Mouse (Mus musculus) embryonic stem cell, embryonic (primary cell): Measurements from ENCODE around the gene Gm45808.

Experiments used
- CTCF ChIA-PET, 4 experiments: fragments of 300-600 bp in 2 of 4; fragments of 350-600 bp in 2 of 4; sonication (Branson Sonifier 250); formaldehyde crosslinking; loops; one replicate each; lab custom pipeline; 2022; ENCODE audit warnings: inconsistent platforms in 2 of 4; lab: Charles Lee
- POLR2A ChIA-PET, 4 experiments: fragments of 300-600 bp in 2 of 4; fragments of 350-600 bp in 2 of 4; sonication (Branson Sonifier 250); formaldehyde crosslinking; loops; one replicate each; lab custom pipeline; 2022; ENCODE audit warnings: antibody characterized with exemption in 4 of 4, inconsistent platforms in 1 of 4; lab: Charles Lee

Gm45808 gene

DNA sequence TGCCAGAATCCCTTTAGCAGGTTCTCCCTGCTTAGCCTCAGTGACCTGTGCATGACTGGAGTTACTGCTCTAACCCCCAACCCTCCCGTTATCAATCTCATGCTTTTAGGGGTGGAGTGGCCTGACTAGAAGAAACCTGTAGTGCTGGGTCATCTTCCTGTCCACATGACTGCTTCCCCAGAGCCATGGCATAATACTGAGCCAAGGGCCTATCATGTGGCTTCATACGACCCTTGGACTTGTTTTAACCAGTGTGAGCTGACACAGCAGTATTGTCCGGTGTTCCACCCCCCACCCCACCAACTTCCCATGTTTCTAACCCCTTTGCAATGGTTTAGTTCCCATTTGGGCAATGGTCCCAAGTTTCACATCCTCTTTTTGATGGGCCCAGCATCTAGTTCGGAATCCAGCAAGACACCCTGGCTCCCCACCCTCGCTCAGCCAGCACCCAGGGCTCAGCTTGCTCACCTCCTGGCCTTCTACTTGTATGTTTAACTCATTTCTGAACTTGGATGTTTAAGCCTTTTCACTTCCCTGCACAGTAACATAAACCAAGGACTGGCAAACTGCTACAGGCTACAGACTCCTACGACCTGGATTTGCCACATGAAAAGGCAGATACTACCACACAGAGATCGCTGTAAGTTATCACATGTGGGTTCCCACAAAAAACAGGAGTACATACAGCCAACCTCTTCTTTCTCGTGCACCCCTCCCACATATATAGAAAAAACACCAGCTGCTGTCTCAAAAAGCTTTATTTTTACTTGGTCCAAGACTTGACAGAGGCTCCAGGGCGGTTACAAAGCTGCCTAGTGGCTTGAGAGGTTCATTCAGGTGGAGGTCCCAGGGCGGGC is 29.2 kb downstream of the Gm45808 start:
- CTCF ChIA-PET, result interaction anchor here (0.5 to 1.5 kb wide), 13 partner anchors 8 to 261 kb away, joined by 3 to 10 read pairs (median 4); partner anchors contain the start of genes Gys1 (in 1 of the 4) and Sphk2 (in 1 of the 4)

GRCm38 (mm10) chr7:45456721-45457203 is 29.8 kb downstream of the Gm45808 start:
- CTCF ChIA-PET, result interaction anchor here (0.6 to 1.5 kb wide), 20 partner anchors 9 to 261 kb away, joined by 3 to 13 read pairs (median 4); partner anchors contain the start of genes Gys1 (in 2 of the 4), Ruvbl2 (in 2 of the 4) and Sphk2 (in 1 of the 4)
- POLR2A ChIA-PET, result interaction anchor here (0.5 to 4.7 kb wide), 139 partner anchors 8 to 1103 kb away, joined by 3 to 102 read pairs (median 4); partner anchors contain the start of genes Bax (in 3 of the 4), Gys1 (in 3 of the 4), Ntf5 (in 3 of the 4) and Ruvbl2 (in 3 of the 4)

More for the DNA sequence above, 29.2 kb downstream of the Gm45808 start:
- POLR2A ChIA-PET, result interaction anchor here (0.5 to 4.7 kb wide), 133 partner anchors 8 to 600 kb away, joined by 3 to 102 read pairs (median 5); partner anchors contain the start of genes Bax (in 3 of the 4), Fam83e (in 3 of the 4), Gys1 (in 3 of the 4) and Ruvbl2 (in 3 of the 4)

- CTCF ChIA-PET, result interaction anchor here (0.6 to 1.5 kb wide), 23 partner anchors 8 to 262 kb away, joined by 3 to 13 read pairs (median 4); partner anchors contain the start of genes Gys1 (in 2 of the 4), Ruvbl2 (in 2 of the 4) and Sphk2 (in 1 of the 4)
- POLR2A ChIA-PET, result interaction anchor here (0.5 to 4.7 kb wide), 142 partner anchors 7 to 1102 kb away, joined by 3 to 102 read pairs (median 4); partner anchors contain the start of genes Bax (in 3 of the 4), Gys1 (in 3 of the 4), Ntf5 (in 3 of the 4) and Ruvbl2 (in 3 of the 4)
These were observed 30.5 kb downstream of the Gm45808 start for GRCm38 (mm10) chr7:45455932-45456696.

DNA sequence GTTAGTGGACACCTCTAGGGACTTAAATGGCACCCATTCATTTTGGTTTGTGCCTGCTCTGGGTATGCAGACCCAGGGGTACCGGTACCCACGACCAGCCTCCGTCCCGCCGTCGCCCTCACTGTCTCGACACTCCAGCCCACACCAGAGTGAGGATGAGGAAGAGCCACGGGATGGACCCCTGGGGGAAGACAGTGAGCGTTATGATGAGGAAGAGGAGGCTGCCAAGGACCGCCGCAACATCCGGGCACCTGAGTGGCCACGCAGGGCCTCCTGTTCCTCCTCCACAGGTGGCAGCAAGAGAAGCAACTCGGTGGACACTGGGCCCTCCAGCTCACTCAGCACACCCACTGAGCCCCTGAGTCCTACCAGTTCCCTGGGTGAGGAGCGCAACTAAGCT is 31.6 kb downstream of the Gm45808 start:
- CTCF ChIA-PET, result interaction anchor here in 1 of 4 experiments (1.1 kb wide), 1 partner anchor 174 kb away, joined by 3 read pairs; no protein-coding TSS in a partner anchor
- POLR2A ChIA-PET, result interaction anchor here (0.5 to 4.6 kb wide), 23 partner anchors 10 to 134 kb away, joined by 3 to 63 read pairs (median 7); partner anchors contain the start of genes Bax (in 3 of the 4), Ruvbl2 (in 2 of the 4), Gys1 (in 1 of the 4) and Kcna7 (in 1 of the 4)

DNA sequence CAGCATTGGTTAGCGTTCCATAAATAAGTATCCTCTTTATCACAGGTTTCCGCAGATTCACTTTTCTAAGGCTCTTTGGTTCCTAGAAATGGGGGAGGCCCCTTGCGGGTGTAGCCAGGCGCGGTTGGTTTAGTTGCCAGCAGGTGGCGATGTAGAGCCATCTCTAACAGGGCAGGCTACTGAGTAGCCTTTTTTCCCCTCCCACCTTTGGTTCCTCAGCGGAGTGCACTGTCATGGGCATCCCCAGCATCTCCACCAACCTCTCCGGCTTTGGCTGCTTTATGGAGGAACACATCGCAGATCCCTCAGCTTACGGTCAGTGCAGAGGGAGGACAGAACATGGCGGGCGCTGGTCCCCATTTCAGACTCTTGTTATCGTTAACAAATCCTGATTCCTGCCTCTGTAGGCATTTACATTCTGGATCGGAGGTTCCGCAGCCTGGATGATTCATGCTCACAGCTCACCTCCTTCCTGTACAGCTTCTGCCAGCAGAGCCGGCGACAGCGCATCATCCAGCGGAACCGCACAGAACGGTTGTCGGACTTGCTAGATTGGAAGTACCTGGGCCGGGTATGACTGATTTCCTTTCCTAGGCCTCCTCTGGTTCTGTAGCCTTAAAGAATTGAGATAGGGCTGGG is 35.1 kb downstream of the Gm45808 start:
- ChIA-PET CTCF (interaction anchor here in 3 of 4 experiments (0.7 to 1.4 kb wide), 7 partner anchors 9 to 269 kb away, joined by 3 to 5 read pairs (median 3); partner anchors contain the start of genes Fam83e (in 1 of the 3) and Gys1 (in 1 of the 3)), POLR2A (interaction anchor here in 3 of 4 experiments (0.7 to 5.7 kb wide), 15 partner anchors 7 to 267 kb away, joined by 3 to 102 read pairs (median 4); partner anchors contain the start of genes Bax (in 2 of the 3), Ftl1 (in 2 of the 3), Kcna7 (in 1 of the 3) and Plekha4 (in 1 of the 3))

DNA sequence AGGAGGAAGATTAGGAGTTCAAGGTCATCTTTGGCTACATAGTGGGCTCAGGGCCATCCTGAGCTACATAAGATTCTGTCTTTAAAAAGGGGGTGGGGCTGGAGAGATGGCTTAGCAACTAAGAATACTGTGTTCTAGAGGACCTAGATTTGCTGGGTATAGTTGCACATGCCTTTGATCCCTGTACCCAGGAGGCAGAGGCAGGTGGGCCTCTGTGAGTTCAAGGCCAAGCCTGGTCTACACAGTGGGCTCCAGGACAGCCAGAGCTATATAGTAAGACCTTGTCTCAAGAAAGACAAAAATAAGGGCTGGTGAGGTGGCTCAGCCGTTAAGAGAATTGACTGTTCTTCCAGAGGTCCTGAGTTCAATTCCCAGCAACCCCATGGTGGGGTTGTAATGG is 36.6 kb downstream of the Gm45808 start:
- ChIA-PET CTCF (interaction anchor here in 3 of 4 experiments (0.6 to 3.9 kb wide), 13 partner anchors 11 to 233 kb away, joined by 3 to 44 read pairs (median 6); partner anchors contain the start of genes Gys1 (in 2 of the 3), Ruvbl2 (in 2 of the 3), Bax (in 1 of the 3) and Kcna7 (in 1 of the 3)), POLR2A (interaction anchor here (0.5 to 5.7 kb wide), 27 partner anchors 8 to 248 kb away, joined by 3 to 102 read pairs (median 5); partner anchors contain the start of genes Ftl1 (in 4 of the 4), Bax (in 2 of the 4), Gys1 (in 2 of the 4) and Ruvbl2 (in 2 of the 4))

- ChIA-PET POLR2A (interaction anchor here (0.5 to 5.7 kb wide), 84 partner anchors 7 to 1627 kb away, joined by 3 to 102 read pairs (median 4); partner anchors contain the start of genes Ftl1 (in 4 of the 4), Bax (in 3 of the 4), Gys1 (in 3 of the 4) and Kcna7 (in 3 of the 4)), CTCF (interaction anchor here (0.6 to 3.9 kb wide), 71 partner anchors 9 to 353 kb away, joined by 3 to 44 read pairs (median 4); partner anchors contain the start of genes Gys1 (in 4 of the 4), Kcna7 (in 4 of the 4), Ruvbl2 (in 4 of the 4) and Ntf5 (in 2 of the 4))
These were observed 39.2 kb downstream of the Gm45808 start for GRCm38 (mm10) chr7:45447325-45447990.

DNA sequence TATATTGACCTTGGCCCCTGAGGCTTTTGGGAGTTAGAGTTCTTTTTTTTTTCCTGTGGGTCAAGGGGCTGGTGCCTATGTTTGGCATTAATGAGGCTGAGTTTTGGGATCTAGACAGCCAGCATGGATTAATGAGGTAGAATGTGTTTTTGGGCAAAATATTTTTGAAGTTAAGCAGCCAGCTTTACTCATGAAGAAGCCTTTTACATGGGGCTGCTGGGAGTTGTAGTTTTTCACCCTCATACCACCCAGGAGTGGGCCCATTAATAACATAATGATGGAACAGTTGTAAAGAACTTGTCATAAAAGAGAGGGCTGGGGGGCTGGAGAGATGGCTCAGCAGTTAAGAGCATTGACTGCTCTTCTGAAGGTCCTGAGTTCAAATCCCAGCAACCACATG is 40.0 kb downstream of the Gm45808 start:
- POLR2A ChIA-PET, result interaction anchor here (0.5 to 5.7 kb wide), 16 partner anchors 10 to 273 kb away, joined by 3 to 102 read pairs (median 20); partner anchors contain the start of genes Bax (in 3 of the 4), Ftl1 (in 2 of the 4), Gys1 (in 2 of the 4) and Ruvbl2 (in 2 of the 4)
- CTCF ChIA-PET, result interaction anchor here (0.6 to 3.9 kb wide), 22 partner anchors 9 to 181 kb away, joined by 3 to 44 read pairs (median 6); partner anchors contain the start of genes Kcna7 (in 3 of the 4), Ruvbl2 (in 3 of the 4), Gys1 (in 2 of the 4) and Bax (in 1 of the 4)

GRCm38 (mm10) chr7:45443526-45444420 is 42.8 kb downstream of the Gm45808 start:
- ChIA-PET CTCF (interaction anchor here in 3 of 4 experiments (0.5 to 2.2 kb wide), 3 partner anchors 9 to 143 kb away, joined by 3 to 12 read pairs (median 4); partner anchors contain the start of gene Gys1 (in 2 of the 3)), POLR2A (interaction anchor here in 3 of 4 experiments (0.6 to 3.4 kb wide), 14 partner anchors 9 to 228 kb away, joined by 3 to 18 read pairs (median 4); partner anchors contain the start of genes Ftl1 (in 3 of the 3), Gys1 (in 2 of the 3), Kcna7 (in 1 of the 3) and Tead2 (in 1 of the 3))

DNA sequence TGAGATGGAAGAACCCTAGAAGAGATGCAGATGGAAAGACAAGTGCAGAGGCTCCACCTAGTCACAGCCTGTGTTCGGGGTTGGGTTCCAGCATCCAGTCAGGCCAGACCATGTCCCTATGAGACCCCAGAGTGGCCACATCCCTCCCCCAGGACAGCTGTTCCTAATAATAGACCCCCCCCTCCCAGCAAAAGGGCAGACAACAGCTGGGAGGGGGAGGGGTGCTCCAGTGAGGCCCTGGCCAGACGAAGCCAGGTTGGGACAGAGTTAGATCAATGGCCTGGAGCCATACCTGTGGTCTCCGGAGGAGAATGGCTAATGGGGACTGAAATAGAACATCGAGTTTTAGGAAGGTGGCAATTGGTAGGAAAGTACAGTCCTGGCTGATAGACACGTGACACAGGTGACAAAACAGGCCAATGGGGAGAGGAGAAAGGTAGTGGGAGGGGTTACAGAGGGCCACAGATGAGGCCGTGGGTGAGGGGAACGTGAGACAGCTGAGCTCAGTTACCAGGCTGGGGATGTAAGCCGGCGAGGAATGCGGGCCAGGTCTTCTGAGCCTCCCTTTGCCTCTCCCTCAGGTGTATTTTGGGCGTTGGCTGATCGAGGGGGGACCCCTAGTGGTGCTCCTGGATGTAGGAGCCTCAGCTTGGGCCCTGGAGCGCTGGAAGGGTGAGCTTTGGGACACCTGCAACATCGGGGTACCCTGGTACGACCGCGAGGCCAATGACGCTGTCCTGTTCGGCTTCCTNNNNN is 48.9 kb downstream of the Gm45808 start, which contains the start of gene Ruvbl2:
Ruvbl2 (minus strand) TSS at position 576 of the 756 bp plus-strand sequence.
- POLR2A ChIA-PET, result interaction anchor here in 3 of 4 experiments (0.5 to 10.2 kb wide), 44 partner anchors 10 to 370 kb away, joined by 3 to 114 read pairs (median 5); partner anchors contain the start of genes Ftl1 (in 3 of the 3), Lhb (in 2 of the 3), Ntf5 (in 2 of the 3) and Snrnp70 (in 2 of the 3)
- CTCF ChIA-PET, result interaction anchor here (0.7 to 5.1 kb wide), 26 partner anchors 10 to 283 kb away, joined by 3 to 44 read pairs (median 4); partner anchors contain the start of genes Kcna7 (in 2 of the 4), Lhb (in 1 of the 4) and Slc6a21 (in 1 of the 4)

DNA sequence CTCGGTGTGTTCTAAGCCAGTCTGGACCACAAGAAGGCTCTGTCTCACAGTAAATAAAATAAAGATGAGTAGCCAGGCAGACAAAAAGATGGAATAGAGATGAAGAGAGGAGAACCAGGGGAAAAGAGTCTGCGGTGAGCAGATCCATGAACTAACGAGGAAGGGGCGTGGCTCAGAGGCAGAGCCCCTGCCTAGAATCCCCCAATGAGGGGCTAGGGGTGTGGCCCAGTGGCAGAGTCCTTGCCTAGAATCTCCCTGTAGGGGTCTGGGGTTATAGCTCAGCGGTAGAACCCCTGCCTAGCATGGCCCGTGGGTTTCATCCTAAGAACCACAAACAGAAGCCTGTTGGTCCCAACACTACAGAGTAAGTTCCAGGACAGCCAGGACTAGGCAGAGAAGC is 49.6 kb downstream of the Gm45808 start:
- ChIA-PET CTCF (interaction anchor here (0.7 to 5.1 kb wide), 20 partner anchors 10 to 388 kb away, joined by 3 to 44 read pairs (median 4); partner anchors contain the start of genes Kcna7 (in 2 of the 4), Lhb (in 1 of the 4), Slc6a21 (in 1 of the 4) and Snrnp70 (in 1 of the 4)), POLR2A (interaction anchor here in 3 of 4 experiments (0.5 to 10.2 kb wide), 39 partner anchors 10 to 369 kb away, joined by 3 to 114 read pairs (median 5); partner anchors contain the start of genes Ftl1 (in 3 of the 3), Lhb (in 2 of the 3), Ntf5 (in 2 of the 3) and Snrnp70 (in 2 of the 3))

DNA sequence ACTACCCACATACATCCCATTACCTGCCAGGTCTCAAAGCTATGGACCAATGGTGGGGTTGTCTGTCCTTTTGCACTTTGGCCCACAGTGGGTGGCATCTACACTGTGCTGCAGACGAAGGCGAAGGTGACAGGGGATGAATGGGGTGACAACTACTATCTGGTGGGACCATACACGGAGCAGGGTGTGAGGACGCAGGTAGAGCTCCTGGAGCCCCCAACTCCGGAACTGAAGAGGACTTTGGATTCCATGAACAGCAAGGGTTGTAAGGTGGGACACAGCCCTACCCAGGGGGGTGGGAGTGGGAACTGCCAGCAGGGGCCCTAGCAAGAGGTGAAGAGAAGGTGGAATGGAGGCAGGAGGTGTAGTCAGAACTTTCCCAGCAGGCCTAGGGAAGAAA is 50.2 kb downstream of the Gm45808 start:
- ChIA-PET CTCF (interaction anchor here (0.7 to 5.1 kb wide), 14 partner anchors 11 to 388 kb away, joined by 3 to 44 read pairs (median 4); partner anchors contain the start of genes Kcna7 (in 1 of the 4) and Snrnp70 (in 1 of the 4)), POLR2A (interaction anchor here in 3 of 4 experiments (0.6 to 10.2 kb wide), 28 partner anchors 12 to 282 kb away, joined by 3 to 114 read pairs (median 6); partner anchors contain the start of genes Ftl1 (in 3 of the 3), Lhb (in 2 of the 3), Snrnp70 (in 2 of the 3) and Aldh16a1 (in 1 of the 3))
